Mouse (Mus musculus): ENCODE results near the gene Msn.

GRCm38 (mm10) chrX:96218088-96218487 is 122.2 kb downstream of the Msn start:
- no peak for TF ChIP-seq TCF12 (IDR thresholded peaks at IDR 0.05; ENCODE audit: insufficient read depth, poor library complexity, severe bottlenecking)
- no peak for TF ChIP-seq POLR2A (IDR thresholded peaks at IDR 0.05; ENCODE audit: insufficient read length, low read depth)
- TF ChIP-seq TCF3 (IDR thresholded peaks at IDR 0.05; ENCODE audit: insufficient read length, low read depth), result no peak
- no peak for TF ChIP-seq USF1 (IDR thresholded peaks at IDR 0.05; ENCODE audit: low read depth)
